Mouse (Mus musculus) R1 (cell line): ENCODE measurements around the gene Gm3542.
"Not testable (repeated sequence)": the region's sequence is repeated elsewhere in the genome, so short reads cannot be mapped to it uniquely, and the experiment has no call there.

Experiments
- DNase-seq: peaks from one replicate; pipeline ENCODE4 v3.0.0-alpha.2; 2018; ENCODE audit warnings: low read depth, low spot score

Gene Gm3542

GRCm38 (mm10) chr14:5334828-5335227 is at the start of gene Gm3542:
TSS of gene Gm3542 (minus strand) at chr14:5334928.
- not testable (repeated sequence) for DNase-seq
